Mouse (Mus musculus): ENCODE measurements around the gene Tlr9.

GRCm38 (mm10) chr9:106250245-106250644 lies 27.8 kb downstream of the Tlr9 start:
- TF ChIP-seq POLR2AphosphoS5 (IDR thresholded peaks at IDR 0.05; ENCODE audit: borderline replicate concordance, low read depth, low read length): no peak
- TF ChIP-seq GABPA (IDR thresholded peaks at IDR 0.05; ENCODE audit: low read depth, low read length): no peak
- TF ChIP-seq BHLHE40 (IDR thresholded peaks at IDR 0.05; ENCODE audit: borderline replicate concordance, low read depth, low read length): no peak
- TF ChIP-seq GATA1 (IDR thresholded peaks at IDR 0.05; ENCODE audit: low read depth, low read length): no peak
- no peak for TF ChIP-seq JUND (IDR thresholded peaks at IDR 0.05; ENCODE audit: low read depth, low read length)
- TF ChIP-seq MAX (IDR thresholded peaks at IDR 0.05; ENCODE audit: low read length): no peak
- no peak for TF ChIP-seq CTCF (IDR thresholded peaks at IDR 0.05 in 2 of 3, conservative IDR thresholded peaks at IDR 0.05 in 1 of 3; ENCODE audit: control insufficient read depth in 1 of 3, insufficient read depth in 1 of 3, low read depth in 2 of 3, low read length in 3 of 3, poor library complexity in 1 of 3, severe bottlenecking in 1 of 3)
- no peak for TF ChIP-seq POLR2A (IDR thresholded peaks at IDR 0.05; ENCODE audit: control insufficient read depth in 1 of 2, insufficient read depth in 1 of 2, low read depth in 1 of 2, low read length in 2 of 2, poor library complexity in 1 of 2)

Data from MEL (cell line).